Mouse (Mus musculus) megakaryocyte, adult 5-6 weeks (primary cell): ENCODE results near the gene Pip5k1c. TPM values are rescaled to one million over a fixed set of nuclear protein-coding genes. Genes with fewer than 3 reads are reported as not detected.

Experiments used
- ATAC-seq: 2 replicates; pipeline ENCODE4 v1.8.0; 2016; ENCODE audit warnings: mild to moderate bottlenecking, inconsistent platforms; ENCODE audit not compliant: poor library complexity, severe bottlenecking
- total RNA-seq, 2 experiments: library from RNA; stranded (forward) in 1 of 2; stranded (reverse) in 1 of 2; fragments of 153-499, 151-499 nt in 1 of 2; fragments of 221-1000, 200-1000 nt in 1 of 2; gene quantifications; 2 replicates each; pipeline versions ENCODE4 v1.2.3 to v1.2.4; 2015 to 2017

Gene Pip5k1c
- total RNA-seq (2015) (28.0 and 31.7 TPM in 2 replicates), total RNA-seq (2017) (40.4 and 46.1 TPM in 2 replicates)

DNA sequence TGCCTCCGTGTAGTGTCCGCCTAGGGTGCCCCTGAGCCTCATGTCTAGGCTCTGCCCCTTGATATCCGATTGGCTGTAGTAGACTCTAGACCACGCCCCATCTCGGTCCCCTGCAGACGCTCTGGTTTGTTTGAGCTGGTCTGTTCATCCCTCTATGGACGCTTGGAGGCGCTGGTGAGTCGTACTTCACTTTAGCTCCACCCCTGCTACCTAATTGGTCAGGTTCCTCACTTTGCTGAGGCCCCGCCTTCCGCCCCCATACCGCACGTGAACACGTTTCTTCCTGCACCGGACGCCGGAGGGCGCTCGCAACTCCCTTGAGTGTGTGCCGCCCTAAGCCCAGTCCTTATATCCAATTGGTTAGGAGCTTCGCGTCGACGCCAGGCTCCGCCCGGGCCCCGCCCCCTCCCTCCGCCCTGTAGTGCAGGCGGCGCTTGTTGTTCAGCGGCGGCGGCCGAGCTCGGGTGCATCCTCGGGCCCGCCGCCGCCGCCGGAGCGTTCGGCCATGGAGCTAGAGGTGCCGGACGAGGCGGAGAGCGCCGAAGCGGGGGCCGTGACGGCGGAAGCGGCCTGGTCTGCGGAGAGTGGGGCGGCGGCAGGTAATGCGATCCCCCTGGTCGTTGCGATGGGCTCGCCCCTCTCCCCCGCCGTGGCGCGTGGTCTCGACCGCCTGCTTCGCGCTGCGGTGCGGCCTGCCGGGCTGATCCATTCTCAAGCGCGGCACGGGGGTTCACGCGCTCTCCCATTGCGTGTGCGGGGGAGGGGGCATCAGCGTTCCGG, at the start of gene Pip5k1c:
TSS of gene Pip5k1c (plus strand) at position 410 of the 780 bp plus-strand sequence.
- peak; percentile 78 for ATAC-seq

DNA sequence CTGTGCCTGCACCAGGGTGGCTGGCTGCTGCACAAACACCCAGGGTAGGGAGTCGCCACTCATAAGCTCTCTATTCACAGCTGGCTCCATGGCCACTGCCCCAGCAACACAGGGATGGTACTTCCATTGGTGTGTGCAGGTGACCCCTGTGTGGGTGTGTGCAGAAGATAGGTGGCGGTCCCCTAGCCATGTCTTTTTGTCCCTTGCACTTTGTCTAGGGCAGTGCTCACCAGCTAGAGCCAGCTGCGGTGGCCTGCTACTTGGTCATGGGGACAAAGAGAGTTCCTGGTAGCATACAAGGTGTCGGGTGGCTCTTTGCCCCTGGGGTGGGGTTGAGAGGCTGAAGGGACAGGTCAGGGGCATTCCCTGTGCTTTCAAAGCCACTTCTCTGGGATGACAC, 48.6 kb upstream of the Pip5k1c start:
- ATAC-seq = no peak

DNA sequence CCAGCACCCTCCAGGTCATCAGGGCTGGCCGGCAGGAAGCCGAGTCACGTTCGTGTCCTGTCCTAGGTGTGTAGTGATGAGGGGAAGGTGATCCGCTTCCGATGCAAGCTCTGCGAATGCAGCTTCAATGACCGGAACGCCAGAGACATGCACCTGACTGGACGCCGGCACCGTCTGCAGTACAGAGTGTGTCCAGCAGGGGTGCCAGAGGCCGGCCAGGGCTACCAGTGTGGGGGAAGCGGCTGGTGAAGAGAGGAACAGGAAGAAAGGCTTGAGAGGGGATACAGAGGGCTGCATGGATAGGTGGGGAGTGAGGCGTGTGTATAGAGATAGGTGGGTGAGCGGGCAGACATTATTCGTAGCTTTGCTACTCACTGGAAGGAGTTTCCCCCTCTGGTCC, 48.2 kb upstream of the Pip5k1c start:
- ATAC-seq = peak; percentile 98

DNA sequence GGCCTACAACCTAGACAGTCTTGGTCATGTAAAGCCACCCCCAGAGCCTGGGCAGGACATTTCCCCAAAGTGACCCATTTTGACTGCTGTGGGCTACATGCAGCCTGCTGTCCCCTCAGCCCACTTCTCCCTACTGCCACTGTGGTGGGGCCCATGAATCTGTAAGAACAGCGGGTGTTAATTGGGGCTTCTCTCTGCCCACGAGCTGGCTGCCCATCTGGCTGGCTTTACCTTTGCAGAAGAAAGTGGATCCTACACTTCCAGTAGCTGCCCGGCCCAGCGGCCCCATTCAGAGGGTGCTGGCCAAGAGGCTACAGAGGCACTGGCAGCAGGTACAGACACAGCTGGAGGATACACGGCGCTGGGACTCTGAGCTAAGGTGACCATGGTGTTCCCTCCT, 47.6 kb upstream of the Pip5k1c start:
- ATAC-seq = no peak

DNA sequence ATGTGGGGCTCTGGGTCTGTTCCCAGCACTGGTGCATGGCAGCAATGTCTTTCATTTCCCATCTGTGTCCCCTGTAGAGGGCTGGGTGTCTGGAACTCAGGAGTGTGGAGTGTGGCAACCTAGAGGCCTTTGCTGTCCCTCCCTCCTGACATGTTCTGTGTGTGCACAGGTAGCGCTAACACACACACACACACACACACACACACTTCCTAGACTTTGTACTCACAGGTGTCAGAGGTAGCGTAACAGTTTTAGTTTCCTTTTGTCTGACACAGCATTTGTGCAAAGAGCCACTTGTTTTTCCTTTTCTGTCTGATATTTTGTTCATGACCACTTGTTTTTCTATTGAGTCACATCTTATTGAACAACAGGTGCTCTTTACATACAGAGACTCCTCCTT, 45.0 kb upstream of the Pip5k1c start:
- ATAC-seq = no peak

DNA sequence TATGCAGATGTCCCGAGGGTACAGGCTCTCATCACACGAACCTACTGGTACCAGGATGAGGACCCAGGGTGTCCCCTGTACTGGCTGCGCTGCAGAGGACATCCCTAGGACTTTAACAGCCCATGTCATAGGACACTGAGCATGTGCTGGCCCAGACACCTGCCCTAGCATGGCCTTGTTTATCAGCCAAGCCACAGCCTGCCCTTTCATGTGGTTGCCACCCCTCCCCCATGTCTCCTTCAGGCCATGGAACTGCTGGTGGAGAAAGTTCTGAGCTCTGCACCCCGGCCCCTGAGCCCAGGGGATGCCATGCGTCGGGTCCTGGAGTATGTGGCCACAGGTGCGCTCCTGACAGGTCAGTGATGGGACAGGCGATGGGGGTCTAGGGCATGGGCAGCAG, 43.3 kb upstream of the Pip5k1c start:
- ATAC-seq = no peak

DNA sequence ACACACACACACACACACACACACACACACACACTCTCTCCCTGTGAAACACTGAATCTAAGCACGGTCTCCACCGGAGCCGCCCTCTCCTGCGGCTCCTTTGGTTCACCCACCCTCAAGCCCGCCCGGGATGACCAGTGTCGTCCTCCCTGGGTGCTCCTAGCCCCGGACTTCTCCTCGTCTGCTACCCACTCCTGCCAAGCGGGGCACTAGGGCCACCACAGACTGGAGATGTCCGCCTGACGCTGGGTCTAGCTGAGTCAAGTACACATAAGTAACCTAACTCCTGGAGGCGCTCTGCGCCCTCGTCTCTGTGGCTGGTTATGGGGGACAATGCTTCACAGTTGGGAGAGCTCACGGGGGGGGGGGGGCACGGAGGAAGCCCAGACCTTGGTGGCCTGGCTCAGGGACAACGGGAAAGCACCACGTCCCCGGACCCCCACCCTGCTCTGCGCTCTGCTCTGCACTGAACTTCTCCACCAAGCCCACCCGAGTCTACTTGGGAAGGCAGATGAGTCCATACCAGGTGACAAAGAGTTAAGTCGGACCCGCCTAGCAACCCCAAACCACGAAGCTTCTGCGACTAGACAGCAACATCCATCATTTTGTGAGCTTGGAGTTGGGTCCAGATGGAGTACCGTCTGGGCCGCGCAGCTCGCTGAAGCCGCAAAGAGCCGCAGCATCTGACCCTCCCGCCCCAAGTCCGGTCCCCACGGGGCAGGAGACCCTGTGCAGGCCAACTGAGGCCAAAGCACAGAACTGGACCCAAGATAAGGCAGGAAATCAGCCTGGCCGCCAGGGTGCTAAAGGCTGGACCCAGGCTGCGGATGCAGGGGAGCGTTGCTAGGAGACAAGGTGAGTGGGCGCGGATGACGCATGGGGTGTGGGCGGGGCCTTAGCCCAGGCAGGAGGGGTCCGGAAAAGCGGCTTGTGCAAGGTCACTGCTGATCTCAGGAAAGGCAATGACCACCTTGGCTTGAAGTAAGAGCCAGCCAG, 40.0 kb upstream of the Pip5k1c start, which contains the start of gene Matk:
TSS of gene Matk (plus strand) at position 512 of the 996 bp plus-strand sequence.
- peak; percentile 47 for ATAC-seq

DNA sequence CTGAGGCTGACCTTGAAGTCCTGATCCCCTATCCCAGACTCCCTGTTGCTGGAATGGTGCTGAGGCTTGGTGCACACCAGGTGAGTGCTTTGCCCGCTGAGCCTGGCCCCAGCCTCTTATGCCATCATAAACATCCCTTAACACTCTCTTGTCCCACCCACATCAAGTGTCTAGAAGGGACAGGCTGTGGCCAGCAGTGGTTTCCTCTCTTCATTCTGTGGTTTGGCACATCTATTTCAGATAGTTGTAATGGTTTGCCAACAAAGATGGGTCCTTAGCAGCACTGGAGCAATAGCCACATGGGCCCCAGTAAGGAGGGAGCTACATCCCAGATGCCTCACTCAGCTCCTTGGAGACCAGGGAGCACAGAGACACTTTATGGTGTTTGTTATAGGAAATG, 37.9 kb upstream of the Pip5k1c start:
- peak; percentile 33; the same call in 1 of the 2 replicates for ATAC-seq

DNA sequence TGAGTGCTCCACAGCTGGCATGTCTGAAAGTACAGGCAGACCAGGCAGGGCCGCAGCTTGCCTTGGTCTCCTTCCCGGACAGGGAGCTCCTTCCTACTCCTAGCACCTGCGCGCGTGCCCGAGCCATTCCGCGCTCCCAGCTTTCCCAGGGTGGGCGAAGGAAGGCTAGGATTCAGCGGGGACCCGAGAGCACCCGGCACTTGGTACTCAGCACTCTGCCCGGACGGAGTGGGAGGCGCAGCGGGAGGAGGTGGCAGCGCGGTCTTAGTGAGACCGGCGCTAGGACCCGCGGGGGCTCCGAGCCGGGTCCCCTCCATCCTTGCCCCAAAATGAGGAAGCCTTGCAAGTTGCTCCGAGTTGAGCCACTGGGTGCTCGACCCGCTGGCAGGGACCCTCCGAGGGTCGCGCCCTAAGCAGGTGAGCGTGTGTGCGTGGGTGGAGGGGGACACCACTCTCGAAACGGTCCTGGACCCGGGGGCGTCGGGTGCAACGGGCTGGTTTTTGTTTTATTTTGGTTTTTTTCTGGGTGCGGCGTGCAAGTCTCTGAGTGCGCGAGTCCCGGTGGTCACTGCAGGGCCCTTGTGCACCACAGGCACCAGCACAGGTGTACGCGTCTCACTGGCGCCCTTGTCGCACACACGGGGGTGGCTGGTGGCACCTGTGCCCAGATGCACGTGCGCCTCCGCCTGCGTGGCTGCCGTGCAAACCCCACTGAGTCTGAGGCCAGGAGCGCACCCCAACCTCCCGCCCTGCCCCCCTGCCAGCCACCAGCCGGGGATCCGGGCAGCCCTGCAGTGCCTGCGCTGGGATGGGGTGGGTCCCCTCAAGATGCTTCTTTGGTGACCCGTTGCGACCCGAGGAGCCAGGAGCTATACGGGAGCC, 35.4 kb upstream of the Pip5k1c start:
- ATAC-seq = peak; percentile 53

DNA sequence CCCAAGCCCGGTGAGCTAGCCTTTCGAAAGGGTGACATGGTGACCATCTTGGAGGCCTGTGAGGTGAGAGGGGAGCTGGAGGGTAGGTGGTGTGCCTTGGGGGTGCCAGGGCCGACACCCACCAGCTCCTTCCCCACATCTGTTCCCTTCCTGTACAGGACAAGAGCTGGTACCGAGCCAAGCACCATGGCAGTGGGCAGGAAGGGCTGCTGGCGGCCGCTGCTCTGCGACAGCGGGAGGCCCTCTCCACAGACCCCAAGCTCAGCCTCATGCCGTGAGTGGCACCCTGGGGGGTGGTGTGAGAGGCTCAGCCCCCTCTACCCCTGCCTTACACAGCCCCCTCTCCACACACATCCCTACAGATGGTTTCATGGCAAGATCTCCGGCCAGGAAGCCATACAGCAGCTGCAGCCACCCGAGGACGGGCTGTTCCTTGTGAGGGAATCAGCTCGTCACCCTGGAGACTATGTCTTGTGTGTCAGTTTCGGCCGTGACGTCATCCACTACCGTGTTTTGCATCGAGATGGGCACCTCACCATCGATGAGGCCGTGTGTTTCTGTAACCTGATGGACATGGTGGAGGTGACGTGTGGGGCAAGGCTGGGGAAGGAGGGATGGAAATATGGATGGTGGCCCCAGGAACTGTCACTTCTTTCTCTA, 33.4 kb upstream of the Pip5k1c start:
- no peak for ATAC-seq

DNA sequence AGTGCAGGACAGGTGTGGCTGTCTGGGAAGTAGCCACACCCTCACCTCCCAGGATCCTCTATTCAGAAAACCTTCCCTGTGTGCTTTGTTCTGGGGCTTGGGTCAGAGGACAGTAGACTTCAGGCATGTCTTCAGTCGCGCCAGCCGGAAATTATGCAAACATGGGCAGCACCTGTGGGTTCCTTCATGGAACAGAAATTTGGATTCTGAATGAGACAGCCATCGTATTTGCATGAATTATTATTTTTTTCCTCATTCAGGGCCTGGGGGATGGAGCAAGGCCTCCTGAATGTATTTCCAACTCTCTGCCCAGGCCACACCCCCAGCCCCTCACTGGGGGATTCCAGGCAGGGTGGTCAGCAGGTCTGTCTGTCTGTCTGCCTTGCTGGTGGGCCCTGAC, 31.7 kb upstream of the Pip5k1c start:
- ATAC-seq = no peak

DNA sequence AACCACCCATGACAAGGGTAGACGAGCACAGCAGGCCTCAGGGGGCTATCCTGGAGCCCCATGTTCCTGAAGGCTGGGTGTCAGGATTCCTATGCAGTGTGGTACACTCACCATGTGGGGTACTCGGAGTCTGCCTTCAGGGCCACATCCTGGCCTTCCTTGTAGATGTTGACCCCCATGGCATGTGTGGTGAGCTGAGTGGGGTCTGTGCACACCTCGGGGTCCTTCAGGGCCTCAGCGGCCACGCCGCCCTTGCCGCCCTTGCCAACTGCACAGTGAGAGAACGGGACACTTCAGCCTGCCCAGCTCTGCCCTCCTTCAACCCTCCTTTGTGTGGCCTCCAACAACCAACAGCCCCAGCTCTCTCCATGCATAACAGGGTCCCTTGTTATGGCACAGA, 27.2 kb upstream of the Pip5k1c start:
- no peak for ATAC-seq

DNA sequence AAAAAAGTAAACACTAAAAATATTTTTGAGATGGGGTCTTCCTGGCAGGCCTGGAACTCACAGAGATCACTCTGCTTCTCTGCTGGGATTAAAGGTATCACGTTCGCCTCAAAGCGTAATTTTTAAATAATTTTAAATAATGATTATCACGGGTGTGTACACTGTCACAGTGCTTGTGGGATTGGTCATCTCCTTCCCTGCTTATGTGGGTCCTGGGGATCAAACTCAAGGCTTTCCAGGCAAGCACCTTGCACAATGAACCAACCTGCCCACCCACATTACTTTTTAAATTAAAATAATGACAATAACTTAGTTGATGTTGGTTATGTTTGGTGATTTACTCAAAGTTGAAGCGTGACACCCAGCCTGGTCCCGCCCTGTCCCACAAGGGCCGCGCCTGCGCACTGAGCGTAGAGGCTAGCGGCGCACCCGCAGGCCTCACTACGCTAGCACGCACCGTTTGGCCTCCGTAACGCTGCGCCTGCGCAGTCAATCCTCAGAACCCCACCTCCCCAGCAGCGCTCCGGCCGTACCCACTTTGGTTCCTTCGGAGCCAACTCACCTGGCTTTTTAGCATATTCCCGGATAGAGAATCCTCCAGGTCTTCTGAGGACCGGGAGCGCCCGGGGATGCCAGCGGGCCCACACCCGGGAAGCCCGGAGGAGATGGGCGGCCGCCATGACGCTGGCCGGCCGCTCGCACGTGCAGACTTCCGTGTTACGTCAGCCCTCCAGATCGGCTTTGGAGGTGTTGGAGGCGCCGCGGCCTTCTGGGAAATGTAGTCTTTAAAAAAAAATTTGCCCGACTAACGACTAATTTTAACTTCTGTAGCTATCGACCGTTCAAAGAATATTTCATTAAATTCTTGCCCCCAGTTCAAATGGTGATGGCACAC, 26.3 kb upstream of the Pip5k1c start, which contains the start of the genes Mrpl54 and Apba3:
TSS of gene Mrpl54 (minus strand) at position 724 of the 895 bp plus-strand sequence.
TSS of gene Apba3 (plus strand) at position 750 of the 895 bp plus-strand sequence.
- ATAC-seq = peak; percentile 89

DNA sequence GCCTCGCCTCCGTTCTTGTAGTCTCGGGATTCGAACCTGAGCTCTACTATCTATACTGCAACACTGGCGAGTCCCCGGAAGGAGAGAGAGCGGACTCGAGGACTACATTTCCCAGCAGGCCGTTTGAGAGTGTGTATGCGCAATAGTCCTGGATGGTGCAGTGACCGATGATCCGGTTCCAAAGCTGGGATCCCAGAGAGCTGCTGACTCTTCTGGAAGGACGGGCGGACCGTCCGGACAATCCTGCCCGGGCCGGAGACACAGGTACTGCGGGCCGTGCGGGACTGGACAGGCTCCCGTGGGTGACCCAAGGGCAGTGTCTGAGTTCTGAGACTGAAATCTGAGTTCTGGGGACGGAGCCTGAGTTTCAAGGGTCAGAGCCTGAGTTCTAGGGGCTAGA, 24.7 kb upstream of the Pip5k1c start:
- ATAC-seq = peak; percentile 72

DNA sequence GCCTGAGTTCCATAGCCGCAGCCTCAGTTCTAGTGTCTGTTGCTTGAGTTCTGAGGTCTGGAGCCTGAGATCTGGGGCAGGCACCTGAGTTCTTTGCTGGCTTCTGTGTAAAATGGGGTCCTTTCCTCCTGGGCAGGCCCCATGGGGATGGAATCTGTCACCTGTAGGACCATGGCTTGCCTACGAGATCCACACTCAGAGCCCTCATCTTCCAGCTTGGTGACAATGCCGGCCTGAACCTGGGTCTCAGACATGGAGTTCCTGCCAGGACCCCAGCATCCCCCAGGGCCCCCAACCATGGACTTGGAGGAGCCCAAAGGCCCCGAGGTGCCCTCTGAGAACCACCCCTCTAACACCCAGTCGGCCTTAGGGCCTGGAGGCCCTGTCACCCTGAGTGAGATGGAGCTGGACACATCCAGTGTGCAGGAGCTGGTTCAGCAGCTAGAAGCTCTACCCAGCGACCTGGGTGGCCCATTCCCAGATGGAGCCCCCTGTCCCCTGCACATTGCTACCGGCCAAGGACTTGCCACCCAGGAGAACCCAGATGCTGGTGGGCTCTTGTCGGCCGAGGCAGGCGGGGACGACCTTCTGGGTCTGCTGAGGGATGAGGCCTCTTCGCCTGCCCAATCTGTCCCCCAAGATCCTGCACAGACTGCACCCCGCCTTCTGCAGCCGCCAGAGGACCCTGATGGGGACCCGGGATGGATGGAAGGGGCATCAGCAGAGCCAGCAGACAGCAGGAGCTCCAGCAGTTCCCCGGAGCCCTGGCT, 23.9 kb upstream of the Pip5k1c start:
- ATAC-seq = no peak

DNA sequence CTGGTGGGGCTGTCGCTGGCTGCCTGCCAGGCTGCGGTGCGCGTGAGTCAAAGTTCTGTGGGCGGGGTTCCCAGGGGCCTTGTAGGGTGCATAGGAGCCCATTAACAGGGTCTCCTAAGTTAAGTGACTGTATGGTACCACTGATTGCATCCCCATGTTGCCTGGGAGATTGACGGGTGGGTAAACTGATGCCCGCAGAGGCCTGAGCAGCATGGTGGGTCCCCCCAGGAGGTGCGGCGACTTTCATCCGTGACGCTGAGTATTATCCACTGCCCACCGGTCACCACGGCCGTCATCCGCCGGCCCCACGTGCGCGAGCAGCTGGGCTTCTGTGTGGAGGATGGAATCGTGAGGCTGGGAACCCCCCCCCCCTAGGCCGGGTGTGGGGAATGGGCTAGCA, 20.4 kb upstream of the Pip5k1c start:
- no peak for ATAC-seq

DNA sequence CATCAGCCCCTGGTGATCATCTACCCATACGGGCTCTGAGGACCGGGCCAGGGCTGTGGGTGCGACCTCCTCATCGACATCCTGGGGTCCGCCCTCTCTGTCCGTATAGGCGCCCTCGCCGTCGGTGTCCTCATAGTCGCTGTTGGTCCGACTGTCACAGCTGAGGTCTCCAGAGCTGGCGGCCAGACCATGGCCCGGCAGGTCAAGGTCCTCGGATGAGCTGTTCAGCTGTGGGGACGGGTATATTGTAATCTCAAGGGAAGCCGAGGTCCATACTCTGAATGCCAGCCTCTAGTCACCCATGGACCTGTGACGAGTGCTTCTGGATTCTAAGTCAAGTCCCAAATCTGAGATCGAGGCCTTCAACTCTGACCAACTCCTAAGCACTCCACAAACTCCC, 18.9 kb upstream of the Pip5k1c start:
- ATAC-seq = no peak

DNA sequence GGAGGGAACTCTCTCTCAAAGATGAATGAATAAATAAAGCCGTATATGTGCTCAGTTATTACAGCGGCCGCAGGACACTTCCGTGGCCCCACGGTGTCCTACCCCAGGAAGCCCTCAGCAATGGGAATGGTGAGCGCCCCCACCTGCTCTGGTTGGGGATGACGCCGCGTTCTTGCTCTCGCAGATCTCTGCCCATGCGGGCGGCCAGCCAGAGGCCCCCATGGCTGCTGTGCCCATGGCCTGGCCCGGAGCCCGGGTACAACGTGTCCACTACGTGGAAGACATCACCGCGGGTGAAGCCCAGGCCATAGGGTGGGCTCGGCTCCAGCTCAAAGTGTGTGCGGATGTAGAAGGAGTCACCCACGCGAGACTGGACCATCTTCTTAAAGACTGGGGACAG, 15.1 kb upstream of the Pip5k1c start:
- no peak for ATAC-seq
